Mouse (Mus musculus) cerebellum, postnatal 14 days (tissue): Measurements from ENCODE around the gene Rack1.
"Not testable (repeated sequence)": the region's sequence is repeated elsewhere in the genome, so short reads cannot be mapped to it uniquely, and the experiment has no call there.

ENCODE experiments used
- DNase-seq, 2 experiments: peaks; one replicate each; pipeline ENCODE4 v3.0.0; 2021; ENCODE audit warnings: mixed read lengths in 2 of 2

Gene Rack1

GRCm38 (mm10) chr11:48820308-48820674 lies 20.2 kb downstream of the Rack1 start:
- no peak for DNase-seq

- DNase-seq, result not testable (repeated sequence)
These were observed 21.2 kb downstream of the Rack1 start for GRCm38 (mm10) chr11:48821299-48821698.

GRCm38 (mm10) chr11:48822768-48823512 lies 22.8 kb downstream of the Rack1 start:
- DNase-seq, result no peak

GRCm38 (mm10) chr11:48823536-48823972 lies 23.4 kb downstream of the Rack1 start:
- peak; percentile 75 to 76 for DNase-seq

DNA sequence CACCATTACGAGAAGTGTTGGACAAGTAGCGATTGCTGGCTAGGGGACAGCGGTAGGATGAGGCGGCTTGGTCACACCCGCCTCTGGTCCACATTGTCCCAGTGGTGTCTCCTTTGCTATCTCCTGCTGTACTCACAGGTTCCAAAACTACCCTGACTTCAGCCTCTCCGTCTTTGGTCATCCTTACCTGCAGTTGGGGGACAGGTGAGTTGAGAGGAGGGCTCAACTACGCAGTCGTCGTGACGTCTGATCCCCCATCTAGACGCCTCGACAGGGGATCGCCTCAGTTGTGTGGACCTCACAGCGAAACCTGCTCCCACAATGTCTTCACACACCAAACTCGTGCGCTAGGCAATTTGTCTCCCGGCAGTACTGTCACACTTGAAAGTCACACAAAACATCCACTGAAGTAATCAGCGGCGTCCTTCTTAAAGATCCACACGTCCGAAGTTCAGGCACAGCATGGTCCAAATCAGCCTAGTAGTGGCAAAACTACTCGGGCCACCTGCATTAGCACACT lies 24.2 kb downstream of the Rack1 start:
- DNase-seq, result peak in 1 of 2 experiments; percentile 22

DNA sequence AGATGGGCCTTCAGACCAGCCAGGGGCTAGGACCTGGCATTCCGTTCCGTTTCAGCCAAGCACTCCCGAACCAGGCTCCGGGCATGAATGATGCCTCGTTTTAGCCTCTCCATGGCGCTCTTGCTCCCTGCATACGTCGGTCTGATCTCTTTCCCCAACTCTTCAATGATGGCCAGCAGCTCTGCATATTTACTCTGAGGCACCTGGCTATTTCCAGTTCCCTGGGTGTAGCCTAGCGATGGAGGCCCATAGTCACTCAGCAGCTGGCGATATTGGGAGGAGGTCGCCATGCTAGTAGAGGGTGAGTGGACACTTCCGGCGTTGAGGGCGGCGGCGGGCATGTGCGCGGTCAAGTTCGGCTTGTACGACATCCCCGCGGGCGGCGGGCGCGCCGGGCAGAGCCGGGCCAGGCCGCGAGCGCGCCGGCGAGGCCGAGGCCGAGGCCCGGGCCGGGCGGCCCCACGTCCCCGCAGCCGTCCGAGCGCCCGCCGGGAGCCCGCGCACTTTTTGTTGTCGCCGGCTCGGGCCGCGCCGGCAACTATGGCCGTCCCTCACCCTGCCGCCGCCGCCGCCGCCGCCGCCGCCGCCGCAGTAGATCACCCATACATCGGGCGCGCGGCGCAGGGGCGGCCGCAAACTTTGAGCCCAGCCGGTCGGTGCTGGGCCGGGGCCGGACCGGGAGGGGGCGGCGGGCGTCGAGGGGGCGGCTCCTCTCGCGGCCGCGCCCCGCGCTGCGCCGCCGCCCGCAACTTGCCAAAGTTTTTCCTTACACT lies 26.0 kb downstream of the Rack1 start, which contains the start of the genes Trim7 and Gm12184:
TSS of gene Trim7 (plus strand) at position 162 of the 773 bp plus-strand sequence.
TSS of gene Gm12184 (minus strand) at position 677 of the 773 bp plus-strand sequence.
- DNase-seq, result peak in 1 of 2 experiments; percentile 35

DNA sequence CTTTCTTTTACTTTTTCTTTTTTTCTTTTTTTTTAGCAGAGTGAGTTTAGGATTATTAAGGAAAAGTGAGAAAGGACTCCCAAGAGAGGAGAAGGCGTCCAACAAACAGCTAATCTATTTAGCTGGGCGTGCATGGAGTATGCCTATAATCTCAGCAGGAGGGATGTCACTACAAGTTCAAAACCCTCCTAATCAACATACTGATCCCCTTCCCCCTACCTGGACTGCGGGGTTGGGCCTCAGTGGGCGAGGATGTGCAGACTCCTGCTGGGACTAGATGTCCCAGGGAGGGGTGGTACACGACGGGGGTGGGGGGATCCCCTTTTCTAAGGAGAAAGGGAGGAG lies 26.6 kb downstream of the Rack1 start:
- DNase-seq, result no peak

- no peak for DNase-seq
These were observed 27.8 kb downstream of the Rack1 start for GRCm38 (mm10) chr11:48827926-48828325.

DNA sequence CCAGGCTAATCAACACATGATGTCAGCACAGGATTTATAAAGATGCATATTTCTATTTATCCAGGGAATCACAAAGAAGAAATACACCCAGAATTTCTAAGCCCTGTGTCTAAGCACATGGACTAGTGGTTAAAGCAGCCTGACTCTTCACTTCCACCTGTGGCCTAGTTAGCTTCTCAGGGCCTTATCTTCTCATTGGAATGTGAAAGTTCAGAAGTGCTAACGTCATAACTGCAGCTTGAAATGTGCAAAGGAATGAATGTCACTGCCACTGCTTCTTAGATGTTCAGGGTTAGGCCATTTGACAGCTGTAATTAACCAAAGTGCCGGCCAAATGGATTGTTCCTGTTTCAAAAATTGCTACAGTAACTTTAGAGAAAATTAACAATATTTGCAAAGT lies 30.1 kb downstream of the Rack1 start:
- DNase-seq, result no peak

- no peak for DNase-seq
These were observed 31.1 kb downstream of the Rack1 start for GRCm38 (mm10) chr11:48831273-48831672.

- no peak for DNase-seq
These were observed 33.1 kb downstream of the Rack1 start for GRCm38 (mm10) chr11:48833078-48833730.

DNA sequence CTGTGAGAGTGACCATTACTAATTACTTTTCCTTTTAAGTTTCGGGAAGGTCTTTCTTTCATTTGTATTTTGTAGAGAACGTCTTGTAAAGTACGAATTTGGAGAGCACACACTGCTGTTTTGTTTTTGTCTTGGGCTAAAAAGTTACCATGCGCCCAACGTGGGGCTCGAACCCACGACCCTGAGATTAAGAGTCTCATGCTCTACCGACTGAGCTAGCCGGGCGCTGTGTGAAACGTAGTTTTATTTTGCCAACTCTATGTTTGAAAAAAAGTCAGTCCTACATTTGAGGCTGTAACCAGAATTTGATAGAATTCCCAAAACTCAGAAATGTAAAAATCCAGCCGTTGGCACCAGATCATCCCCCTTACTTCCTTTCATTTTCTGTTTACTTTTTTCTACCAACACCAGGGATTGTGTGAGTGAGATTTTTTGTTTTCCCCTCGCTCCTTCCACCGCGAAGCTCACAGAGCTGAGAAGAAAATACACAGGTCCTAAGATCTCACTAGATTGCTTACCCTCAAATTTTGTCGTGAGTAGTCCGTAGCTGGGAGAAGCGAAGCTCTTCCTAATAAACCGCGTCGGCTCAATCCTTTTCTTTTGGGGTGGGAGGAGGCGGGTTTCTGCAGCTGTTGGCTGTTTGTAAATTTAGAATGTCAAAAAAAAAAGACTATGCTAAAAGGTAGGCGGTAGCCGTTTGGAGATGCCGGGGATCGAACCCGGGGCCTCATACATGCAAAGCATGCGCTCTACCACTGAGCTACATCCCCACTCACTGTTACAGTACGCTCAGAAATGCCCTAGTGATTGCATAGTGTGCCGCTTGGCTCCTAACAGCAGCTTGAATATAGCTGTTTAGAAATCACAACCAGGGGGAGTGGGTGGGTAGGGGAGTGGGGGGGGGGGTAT lies 33.9 kb downstream of the Rack1 start:
- DNase-seq, result peak; percentile 93 to 96

DNA sequence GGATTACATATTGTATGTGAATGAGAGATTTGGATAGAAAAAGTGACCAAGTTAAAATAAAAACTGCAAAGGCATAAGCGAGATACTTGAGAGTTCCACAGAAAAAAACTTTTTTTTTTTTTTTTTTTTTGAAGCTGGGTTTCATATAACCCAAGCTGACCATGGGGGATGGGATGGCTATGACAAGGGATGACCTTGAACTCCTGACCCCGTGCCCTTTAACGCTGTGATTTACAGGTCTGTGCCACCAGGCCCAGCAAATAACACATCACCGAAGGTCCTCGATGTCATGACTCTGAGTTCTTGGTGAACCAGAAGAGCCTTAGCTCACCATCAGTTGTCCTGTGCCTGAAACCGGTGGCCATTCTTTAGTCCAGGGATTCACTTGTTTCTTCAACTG lies 35.8 kb downstream of the Rack1 start:
- no peak for DNase-seq

- DNase-seq, result no peak
These were observed 36.8 kb downstream of the Rack1 start for GRCm38 (mm10) chr11:48836990-48837309.

- peak; percentile 68 to 73 for DNase-seq
These were observed 37.4 kb downstream of the Rack1 start for GRCm38 (mm10) chr11:48837310-48838180.

DNA sequence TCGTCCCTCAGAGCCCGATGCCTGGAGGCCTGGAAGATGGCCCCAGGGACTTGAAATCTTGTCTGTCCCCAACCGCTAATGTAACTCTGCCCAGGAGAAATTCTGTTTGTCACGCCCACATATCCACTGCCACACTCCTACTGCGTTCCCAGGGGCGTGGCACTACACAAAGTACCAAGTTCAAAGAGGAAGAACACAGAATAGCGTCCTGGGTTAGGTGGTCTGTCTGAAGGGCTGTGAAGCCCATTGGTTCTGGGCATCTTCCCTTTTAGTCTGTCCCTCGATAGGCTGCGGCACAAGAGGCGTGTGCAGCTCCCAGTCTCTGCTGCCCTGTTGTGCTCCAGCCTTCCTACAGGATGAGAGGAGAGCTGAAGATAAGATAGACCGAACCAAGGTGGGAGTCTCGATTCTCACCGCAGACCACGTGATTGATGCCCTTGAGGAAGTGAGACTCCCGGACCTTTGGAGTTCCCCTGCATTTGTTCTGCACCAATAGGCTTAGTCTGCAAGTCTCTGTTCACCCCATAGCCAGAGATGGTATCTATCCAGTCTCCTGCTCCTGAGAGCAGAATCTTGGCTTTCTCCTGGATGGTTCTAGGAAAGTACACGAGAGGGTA lies 38.2 kb downstream of the Rack1 start:
- DNase-seq, result peak in 1 of 2 experiments; percentile 41

DNA sequence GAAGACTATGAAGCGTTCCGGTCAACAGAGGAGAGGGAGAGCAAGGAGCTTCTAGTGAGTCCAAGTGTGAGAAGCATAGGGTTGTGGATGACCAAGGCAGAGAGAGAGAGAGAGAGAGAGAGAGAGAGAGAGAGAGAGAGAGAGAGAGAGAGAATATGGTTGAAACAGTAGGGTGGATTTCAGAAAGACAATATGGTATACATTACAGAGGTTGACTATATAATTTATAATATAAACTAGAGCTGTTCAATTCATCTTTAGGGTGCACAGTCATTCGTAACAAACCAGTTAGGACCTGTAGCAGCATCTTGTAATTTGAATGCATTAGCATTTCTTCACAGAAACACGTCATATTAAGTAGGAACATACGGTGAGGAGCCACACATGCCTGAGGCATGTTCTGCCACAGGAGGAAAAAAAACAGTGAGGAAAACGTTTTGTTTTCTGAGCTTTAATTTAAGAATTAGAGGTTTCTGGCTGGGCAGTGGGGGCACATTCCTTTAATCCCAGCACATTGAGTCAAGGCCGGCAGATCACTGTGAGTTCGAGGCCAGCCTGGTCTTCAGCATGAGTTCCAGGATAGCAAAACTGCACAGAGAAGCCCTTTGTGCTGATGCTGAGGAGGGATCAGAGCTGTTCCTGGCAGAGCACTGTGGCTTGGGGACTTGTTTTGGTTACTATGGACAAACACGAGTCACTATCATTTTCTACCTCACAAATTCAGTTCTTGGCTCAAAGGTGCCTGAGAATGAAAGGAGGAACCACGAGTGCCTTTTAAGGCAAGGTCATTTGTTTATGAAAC lies 38.9 kb downstream of the Rack1 start:
- no peak for DNase-seq

GRCm38 (mm10) chr11:48840805-48841204 lies 40.7 kb downstream of the Rack1 start:
- no peak for DNase-seq

DNA sequence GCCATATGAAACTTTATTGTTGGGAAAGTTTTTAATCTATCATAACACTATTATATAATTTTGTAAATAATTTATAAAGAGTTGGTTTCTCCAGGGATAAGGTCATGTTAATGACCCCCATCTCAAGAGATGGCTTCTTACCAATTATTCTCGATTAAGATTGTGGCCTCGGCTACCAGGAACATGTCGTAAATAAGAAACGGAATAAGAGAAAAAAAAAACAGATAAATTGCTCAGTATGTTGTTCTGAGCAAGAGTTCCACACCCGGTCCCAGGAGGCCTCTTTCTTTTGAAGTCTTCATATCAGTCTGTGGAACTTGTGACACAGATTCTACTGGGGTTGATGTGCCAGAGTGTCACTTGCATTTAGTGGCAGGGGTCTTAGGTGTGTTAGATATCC lies 41.1 kb downstream of the Rack1 start:
- no peak for DNase-seq

DNA sequence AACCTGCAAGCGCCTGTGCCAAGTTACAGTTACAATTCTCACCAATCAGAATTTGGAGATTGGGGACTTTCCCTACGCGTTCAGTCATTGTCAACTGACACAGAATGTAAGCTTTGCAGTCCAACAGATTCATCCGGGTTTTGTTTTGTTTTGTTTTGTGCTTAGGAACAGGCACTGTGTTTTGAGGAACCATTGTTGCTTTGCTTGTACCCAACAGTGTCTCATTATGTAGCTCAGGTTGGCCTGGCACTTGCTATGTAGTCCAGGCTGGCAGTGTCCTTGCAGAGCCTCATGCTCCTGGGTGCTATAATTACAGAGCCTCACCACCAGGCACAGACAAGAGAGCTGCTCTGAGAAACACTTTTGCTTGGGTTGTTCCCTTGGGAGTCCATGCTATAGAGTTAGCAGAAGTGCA lies 42.3 kb downstream of the Rack1 start:
- no peak for DNase-seq
